Mouse (Mus musculus) thymus, postnatal 25 days (tissue): ENCODE results near the gene Fcrla.

Source experiments
- DNase-seq: peaks from one replicate; pipeline ENCODE4 v3.0.0; 2022

Fcrla gene

DNA sequence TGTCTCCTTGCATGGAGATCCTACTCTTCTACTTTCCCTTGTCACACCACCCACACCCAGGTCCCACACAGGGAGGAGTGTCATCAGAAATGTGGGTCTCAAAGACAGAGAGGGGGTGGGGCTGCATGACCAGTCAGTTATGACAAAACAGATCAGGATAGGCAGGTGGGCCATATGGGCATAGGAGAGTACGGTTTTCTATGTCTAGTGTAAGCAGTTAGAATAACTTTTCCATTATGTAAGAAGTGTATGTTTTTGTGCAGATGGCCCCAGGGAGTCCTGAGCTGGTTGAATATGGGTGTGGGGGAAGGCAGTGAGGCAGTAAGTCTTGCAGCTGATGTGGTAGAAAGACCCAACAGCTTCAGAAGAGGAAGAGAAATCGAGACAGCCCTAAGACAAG, 1.1 kb upstream of the Fcrla start:
- no peak for DNase-seq

DNA sequence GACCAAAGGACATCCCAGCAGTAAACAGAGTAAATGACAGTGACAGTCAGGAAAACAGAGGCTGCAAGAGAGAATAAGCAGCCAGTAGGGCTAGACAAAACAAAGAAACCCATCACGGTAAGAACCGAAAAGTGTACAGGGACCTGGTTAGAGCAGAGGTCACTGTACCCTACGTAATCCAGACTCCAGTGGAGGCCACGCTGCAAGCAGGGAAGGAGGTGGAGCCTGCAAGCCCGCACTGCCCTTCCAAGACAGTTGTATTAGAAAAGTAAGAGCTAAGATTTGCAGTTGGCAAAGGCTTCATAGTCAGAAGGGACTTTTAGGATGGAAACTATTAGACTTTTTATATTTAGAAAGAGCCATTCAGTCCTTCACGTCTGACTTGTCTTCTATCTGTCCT, 442 bp downstream of the Fcrla start:
- no peak for DNase-seq

- peak; percentile 27 for DNase-seq
These were observed 2.9 kb downstream of the Fcrla start for GRCm38 (mm10) chr1:170924485-170924884.

GRCm38 (mm10) chr1:170919308-170919707, 8.1 kb downstream of the Fcrla start:
- DNase-seq = no peak

- no peak for DNase-seq
These were observed 11.7 kb downstream of the Fcrla start for GRCm38 (mm10) chr1:170915657-170916056.

DNA sequence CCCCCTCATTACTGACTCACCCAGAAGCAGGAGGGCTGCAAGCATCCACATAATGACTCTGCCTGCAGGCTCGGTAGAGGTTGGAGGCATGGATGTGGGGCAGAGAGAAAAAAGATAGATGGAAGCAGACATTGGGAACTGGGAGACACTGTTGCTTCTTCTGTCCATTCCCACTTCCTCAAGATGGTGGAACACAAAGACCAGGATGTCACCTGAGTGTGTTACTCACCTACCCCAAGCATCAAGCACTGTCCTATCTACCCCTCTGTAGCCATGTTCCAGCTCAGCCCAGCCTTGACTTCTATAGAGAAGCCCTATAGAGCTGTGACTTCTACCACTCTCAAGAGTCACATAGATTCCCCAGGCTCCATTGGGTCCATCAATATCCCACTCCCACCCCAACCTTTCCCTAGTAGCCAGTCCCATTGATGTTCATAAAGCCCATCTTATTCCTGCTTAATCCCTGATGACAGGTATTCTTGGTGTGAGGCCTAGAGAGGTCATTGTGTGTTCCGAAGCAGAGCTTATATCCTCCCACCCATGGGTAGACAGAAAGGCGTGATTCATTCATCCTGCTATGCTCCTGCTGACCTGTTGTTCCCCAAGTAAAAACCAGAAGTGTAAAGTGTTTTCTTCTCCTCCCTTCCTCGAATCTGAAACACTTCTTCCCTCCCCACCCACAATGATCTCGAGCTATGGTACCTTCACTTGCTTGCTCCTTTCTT, 14.3 kb downstream of the Fcrla start, which contains the start of gene Fcrlb:
TSS of gene Fcrlb (minus strand) at position 51 of the 725 bp plus-strand sequence.
- DNase-seq = no peak

- no peak for DNase-seq
These were observed 15.3 kb downstream of the Fcrla start for GRCm38 (mm10) chr1:170911907-170912660.

DNA sequence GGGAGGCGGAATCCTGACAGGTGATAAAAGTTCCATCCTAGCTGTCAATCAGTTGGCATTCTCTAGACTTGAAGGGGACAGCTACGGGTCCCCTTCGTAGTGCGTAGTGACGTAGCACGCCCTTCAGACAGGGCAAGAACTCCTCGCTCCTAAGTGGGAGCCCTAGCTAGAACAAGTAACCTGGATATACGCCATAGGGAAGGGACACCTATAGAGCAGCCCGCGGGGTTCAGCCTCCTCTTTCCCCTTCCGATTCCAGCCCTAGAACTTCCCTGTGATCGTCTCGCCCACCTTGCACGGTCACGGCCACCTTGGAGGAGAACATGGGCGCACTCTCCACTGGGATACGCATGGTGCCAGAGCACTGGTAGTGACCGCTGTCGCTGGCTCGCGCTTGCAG, 19.0 kb downstream of the Fcrla start:
- DNase-seq = no peak

DNA sequence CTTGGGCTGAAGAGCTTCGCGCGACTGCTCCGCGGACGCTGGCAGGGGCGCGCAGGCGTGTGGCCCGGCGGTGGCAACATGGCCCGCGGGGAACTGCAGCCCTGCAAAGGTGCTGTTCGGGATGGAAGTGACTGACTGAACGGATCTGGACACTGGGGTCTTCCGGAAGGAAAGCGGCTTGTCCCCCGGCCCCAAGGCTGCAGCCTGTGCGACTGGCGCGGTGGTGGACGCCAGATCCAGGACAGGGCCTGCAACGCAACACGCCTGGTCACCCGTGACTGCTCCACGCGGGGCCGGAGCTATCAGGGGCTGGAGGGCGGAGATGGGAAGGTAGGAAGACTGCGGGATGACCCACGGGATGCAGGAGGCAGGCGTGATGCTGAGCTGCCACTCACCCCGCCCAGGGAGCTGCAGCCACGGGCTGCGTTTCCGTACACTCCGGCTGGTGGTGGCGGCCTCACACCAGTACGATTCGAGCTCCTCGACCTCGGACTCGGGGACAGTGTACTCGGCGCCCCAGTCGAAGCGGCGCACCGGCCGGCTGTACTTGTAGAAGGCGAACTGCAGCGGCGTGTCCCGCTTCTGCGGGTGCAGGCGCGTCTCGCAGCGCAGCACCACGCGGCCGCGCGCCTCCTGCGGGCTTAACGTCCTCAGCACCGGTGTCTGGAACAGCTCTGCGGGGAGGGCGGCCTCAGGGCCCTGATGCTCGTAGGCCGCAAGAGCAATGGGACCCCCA, 19.8 kb downstream of the Fcrla start:
- DNase-seq = no peak

DNA sequence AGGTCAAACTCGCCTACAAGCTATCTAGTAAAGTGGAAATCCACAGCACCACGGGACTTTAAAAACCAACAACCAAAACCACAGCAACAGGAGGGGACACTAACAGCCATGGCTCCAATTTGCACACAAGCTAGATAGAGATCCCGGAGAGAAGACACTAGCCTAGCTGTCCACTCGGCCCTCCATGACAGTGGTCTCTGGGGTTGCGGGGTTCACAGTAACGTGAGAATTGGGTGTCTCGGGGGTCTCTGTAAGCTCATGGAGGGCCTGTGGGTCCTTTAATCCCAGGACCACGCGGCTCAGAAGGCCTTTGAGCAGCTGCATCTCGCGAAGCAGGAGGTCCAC, 20.3 kb downstream of the Fcrla start:
- DNase-seq = no peak

DNA sequence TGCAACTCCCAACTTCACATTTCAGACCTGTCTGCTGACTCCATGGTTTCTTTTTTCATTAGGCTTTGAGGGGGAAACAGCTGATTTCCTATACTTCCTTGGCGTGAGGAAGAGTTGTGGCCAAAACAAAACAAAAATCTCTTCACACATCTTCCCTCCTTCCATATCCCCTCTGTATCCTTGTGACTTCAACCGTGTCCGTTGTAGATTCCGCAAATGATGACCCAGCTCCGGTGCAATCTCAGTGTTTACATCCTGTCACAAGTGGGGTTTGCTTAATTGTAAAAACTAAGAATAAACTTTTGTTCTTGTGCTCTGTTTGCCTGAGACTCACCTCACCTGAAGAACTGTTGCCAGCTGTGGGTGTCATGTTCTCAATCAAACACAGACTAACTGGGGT, 23.9 kb downstream of the Fcrla start:
- DNase-seq = no peak

GRCm38 (mm10) chr1:170901536-170902238, 25.7 kb downstream of the Fcrla start:
- peak; percentile 83 for DNase-seq

DNA sequence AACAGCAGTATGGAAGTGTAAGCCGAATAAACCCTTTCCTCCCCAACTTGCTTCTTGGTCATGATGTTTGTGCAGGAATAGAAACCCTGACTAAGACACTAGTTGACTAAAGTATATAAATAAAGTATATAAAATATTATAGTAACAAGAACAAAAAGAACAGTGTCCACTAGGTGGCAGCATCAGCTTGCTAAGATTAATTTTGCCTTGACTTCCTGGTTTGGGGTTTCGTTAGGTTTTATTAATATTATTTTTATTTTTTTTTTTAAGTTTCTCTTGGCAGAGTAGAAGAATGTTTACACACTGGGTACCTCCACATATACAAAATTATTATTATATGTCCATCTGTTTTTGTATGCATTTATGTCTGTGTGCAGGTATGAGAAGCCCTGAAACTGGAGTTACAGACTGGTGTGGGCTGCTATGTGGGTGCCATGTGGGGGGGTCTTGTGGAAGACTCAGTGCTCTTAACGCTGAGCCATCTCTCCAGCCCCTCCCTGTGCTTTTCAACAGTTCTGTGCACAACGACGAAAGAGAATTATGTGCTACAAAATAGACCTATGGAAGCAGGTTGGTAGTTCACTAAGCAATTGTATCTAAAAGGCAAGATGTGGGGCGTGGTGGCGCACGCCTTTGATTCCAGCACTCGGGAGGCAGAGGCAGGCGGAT, 26.4 kb downstream of the Fcrla start:
- peak; percentile 41 for DNase-seq

DNA sequence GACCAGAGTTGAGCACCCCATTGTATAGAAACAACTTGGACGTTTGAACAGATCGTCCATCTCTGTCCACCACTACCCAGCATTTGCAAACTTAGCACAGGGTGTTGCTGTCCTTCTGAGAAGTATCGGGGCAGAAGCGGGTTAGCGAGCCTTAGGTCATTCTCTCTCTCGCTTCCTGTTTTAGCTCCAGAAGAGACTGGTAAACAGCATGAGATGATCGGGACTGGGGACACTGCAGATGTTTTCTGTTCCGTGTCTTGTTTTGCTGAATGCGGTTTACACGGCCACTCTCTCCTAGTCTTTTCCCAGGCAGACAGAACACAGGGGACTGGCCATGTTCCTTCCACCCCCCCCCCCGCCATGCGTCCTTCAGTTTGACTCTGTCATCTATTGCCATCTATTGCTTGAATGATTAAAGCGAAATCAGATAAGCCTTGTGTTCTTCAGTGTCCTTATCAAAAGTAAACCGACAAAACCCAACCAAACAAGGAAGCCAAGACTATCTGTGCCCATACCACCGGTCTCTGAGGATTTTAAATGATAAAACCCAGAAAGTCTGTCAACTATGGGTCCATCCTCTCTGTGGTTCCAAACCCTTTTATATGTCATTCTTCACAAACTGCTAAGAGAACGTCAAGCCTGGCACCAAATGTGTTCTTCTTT, 28.8 kb downstream of the Fcrla start:
- no peak for DNase-seq

DNA sequence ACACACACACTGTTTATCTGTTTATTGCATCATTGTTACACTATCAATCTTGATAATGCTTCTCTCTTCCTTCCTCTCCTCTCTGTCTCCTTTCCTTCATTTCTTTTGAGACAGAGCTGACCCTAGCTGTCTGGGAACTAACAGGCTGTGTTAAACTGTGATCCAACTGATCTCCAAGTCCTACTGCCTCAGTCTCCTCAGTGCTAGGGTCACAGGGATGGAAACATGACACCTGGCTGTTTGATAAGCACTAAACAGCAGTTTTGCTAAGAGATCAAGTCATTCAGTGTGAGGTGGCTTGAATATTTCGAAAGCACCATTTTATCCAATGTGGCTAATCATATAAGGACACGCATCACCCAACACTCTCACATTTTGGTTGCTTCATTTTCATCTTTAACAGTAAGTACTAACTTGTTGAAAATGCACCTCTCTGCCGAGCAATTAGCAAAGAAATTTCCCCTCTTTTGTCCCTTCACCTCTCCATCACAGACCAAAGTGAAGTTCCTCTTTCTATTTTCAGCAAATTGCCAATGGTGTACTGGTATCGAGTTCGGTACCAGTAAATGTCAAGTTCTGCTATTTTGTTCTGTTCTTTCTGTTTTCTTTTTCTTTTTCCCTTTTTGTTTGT, 30.6 kb downstream of the Fcrla start:
- DNase-seq = no peak

DNA sequence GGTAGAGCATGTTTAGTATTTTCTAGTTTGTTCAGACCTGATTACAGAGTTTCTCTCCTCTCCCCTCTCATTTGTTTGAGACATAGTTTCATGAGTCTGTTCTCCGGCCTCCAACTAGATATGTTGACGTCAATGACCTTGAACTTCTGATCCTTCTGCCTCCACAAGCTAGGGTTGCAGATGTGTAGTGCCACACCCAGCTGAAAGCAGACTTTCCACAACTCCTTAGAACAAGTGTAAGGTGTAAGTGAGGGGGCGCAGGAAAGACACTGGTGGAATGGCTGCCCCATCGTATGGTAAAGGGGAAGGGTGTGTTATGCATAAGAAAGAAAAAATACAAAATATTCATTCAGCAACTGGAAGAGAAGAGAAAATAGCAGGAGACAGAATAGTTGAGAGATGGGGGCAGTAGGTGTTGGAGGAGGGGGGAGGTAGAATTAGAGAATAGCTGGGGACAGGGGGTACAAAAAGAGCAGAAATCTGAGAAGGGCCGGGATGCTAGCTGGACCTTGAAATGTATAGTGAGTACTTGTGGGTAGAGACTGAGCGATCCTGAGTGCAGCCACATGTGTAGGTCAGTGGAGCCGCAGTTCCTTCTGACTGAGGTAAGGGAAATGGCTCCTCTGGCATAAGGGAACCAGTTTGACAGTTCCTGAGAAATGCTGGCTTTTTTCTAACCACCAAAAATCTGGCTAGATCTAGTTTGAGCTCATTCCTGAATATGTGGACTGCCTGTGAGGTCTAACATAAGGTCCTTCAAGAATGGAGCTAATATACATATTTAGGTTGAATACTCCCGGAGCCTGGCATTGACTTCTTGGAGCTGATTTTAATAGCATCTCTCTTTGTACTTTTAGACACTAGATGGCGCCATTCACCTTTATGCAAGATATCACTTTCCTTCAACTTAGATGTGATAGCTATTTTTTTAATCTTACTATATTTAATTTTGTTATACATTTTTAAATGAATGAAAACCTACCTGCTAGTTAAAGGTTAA, 32.5 kb downstream of the Fcrla start:
- DNase-seq = no peak

DNA sequence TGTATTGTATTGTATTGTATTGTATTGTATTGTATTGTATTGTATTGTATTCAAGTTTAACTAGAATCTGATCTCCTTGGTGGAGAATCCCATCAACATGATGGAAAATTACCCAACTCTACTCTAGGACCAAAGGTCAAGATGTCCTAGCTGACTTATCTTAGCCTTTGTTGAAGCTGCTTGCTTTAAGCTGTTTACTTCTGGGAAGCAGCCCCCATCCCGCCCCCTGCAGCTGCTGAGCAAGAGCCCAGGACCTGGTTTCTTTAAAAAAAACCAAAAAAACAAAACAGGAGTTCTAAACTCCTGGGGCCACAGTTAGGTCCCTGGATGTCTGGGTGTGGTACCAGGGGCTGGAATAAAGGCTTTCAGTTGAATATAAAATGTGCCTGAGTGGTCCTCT, 35.1 kb downstream of the Fcrla start:
- DNase-seq = no peak

DNA sequence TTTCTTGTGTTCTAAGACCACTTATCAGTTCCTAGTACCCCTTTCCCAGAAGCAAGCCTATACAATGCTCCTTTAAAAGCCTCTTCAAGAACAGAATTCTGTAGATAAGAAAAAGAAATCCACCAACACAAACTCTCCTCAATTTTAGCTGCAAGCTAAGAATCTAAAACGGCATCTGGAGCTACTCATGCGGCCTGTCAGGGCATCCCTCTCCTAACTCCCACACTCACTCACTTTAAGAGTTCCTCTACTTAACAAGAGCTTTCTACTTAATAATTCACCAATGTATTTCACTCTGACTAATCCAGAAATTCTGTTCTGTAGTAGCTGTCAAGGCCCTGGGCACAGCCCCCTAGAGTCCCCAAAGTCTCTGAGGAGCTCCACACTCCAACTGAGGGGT, 35.7 kb downstream of the Fcrla start:
- DNase-seq = no peak

DNA sequence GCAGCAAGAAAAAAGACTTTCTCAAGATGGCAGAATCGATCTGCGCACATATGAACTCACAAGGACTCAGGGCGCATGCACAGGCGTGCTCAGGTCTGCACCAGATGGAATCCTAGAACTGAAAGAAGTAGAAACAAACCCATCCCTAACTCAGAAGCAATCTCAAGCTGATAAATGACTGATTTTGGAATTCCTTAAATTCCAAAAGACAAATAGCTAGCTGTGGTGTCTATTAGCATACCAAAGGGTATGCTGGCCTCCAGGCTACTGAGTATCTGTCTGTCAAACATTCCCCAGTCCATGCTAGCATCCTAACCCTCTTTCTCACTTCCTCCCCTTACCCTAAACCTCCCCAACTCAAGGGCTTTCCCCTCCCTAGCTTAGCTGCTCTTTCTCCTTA, 38.1 kb downstream of the Fcrla start:
- no peak for DNase-seq

- no peak for DNase-seq
These were observed 41.3 kb downstream of the Fcrla start for GRCm38 (mm10) chr1:170886044-170886458.
